Mouse (Mus musculus): ENCODE results near the gene 1700042G07Rik.

DNA sequence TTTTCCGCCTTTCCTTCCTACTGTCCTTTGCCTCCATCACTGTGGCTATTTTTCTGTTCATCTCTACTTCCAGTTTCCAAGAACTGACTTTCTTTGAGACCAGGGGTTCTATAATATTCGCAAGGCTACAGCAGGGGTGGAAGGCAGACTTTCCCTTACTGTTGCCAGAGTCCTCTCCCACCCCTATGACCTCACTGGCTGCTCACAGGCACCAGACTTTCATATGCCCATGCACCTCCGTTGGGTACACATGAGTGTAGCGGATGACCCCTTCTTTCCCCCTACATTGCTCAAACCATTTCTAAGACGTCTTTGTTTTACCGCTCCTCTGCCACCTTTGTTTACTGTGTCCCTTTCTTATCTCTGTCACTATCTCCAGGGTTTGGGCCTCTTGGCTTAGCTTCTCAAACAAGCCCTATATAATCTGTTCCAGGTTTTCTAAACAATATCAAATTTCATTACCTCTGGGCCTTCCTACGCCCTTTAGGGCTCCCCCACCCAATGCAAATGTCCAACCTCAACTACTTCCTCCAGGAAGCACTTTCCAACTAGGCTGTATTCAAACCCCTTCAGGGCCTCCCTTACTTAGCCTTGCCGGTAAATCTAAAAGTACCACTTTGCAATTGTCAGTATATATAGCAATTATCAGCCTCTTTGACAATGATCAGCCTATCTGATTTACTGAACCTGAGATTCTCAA, 7.3 kb upstream of the 1700042G07Rik start:
- TF ChIP-seq GATA1 (IDR thresholded peaks at IDR 0.05; ENCODE audit: low read length) (no peak), TAL1 (IDR thresholded peaks at IDR 0.05; ENCODE audit: low read length) (no peak)
